23 mouse cellular contexts compared by ENCODE assay signal in genomic region chr6:87273141-87273540, GRCm38 (mm10).
DNase-seq lines count a peak whose midpoint lies in the region; ATAC-seq and TF ChIP-seq lines count a peak whose summit lies in the region.
"Had no signal": no experiment of that assay in that cellular context is flagged by ENCODE, and none has a peak within 500 bp of the region (broad histone marks: within the 10 kb centered on the region; RNA-seq: fewer than 3 reads in every experiment).

No protein-coding gene starts in this region.

- 0 out of 2 replicates have a peak overlapping the region, but pooled peaks have one; percentile 39 for H3K27ac ChIP-seq in lung, embryonic 15.5 days
- H3K27ac ChIP-seq in embryonic facial prominence, embryonic 15.5 days (replicated peaks): peak overlapping the region; percentile 63
- 0 out of 2 replicates have a peak overlapping the region, but pooled peaks have one; percentile 72 for H3K27ac ChIP-seq in limb, embryonic 12.5 days
- no peak overlapping the region for H3K27ac ChIP-seq in midbrain, embryonic 15.5 days
- H3K27ac ChIP-seq: forebrain, embryonic 12.5 days; forebrain, embryonic 15.5 days; hindbrain, embryonic 12.5 days; hindbrain, embryonic 15.5 days had no signal

- peaks cover 24% of the 10 kb centered on the region for H3K36me3 ChIP-seq in lung, embryonic 15.5 days
- peaks cover 44% of the 10 kb centered on the region for H3K36me3 ChIP-seq in embryonic facial prominence, embryonic 15.5 days
- peaks cover 46% of the 10 kb centered on the region for H3K36me3 ChIP-seq in limb, embryonic 12.5 days
- H3K36me3 ChIP-seq in midbrain, embryonic 15.5 days (replicated peaks): no peaks in the 10 kb centered on the region
- H3K36me3 ChIP-seq: hindbrain, embryonic 15.5 days had no signal

- H3K4me2 ChIP-seq in lung, embryonic 15.5 days: no peak overlapping the region
- no peak overlapping the region for H3K4me2 ChIP-seq in embryonic facial prominence, embryonic 15.5 days (replicated peaks)
- H3K4me2 ChIP-seq in limb, embryonic 12.5 days: no peak overlapping the region
- no peak overlapping the region for H3K4me2 ChIP-seq in midbrain, embryonic 15.5 days
- H3K4me2 ChIP-seq: forebrain, embryonic 12.5 days; forebrain, embryonic 15.5 days; heart, embryonic 13.5 days; hindbrain, embryonic 12.5 days; hindbrain, embryonic 15.5 days had no signal

- DNase-seq in lung, adult 2 months: no peak
- DNase-seq: adrenal gland, adult 2 months; adrenal gland, postnatal 14 days; cerebellum, adult 11 months; cerebellum, adult 2 months; cerebellum, adult 9-11 months; cerebellum, postnatal 25 days; gastrocnemius, postnatal 25 days; heart, adult 18-20 months; heart, postnatal 14 days had no signal

- no peak for TF ChIP-seq POLR2A in lung, adult 2 months (IDR thresholded peaks at IDR 0.05; ENCODE audit: borderline replicate concordance, extremely low read depth, low read depth, low read length)

- H3K4me1 ChIP-seq in lung, embryonic 15.5 days: peaks cover 61% of the 10 kb centered on the region
- peaks cover 14% of the 10 kb centered on the region for H3K4me1 ChIP-seq in lung, adult 2 months (ENCODE audit: control insufficient read depth, insufficient read depth, low read length)
- H3K4me1 ChIP-seq in embryonic facial prominence, embryonic 15.5 days: peaks cover 59% of the 10 kb centered on the region
- H3K4me1 ChIP-seq in limb, embryonic 12.5 days (replicated peaks): peaks cover 60% of the 10 kb centered on the region
- peaks cover 15% of the 10 kb centered on the region for H3K4me1 ChIP-seq in midbrain, embryonic 15.5 days

- TF ChIP-seq CTCF in lung, adult 2 months (IDR thresholded peaks at IDR 0.05; ENCODE audit: insufficient read depth, low read length): no peak

- no peak for ATAC-seq in lung, embryonic 15.5 days (ENCODE audit: borderline replicate concordance, extremely low read depth, low FRiP score, low TSS enrichment)
- ATAC-seq in embryonic facial prominence, embryonic 15.5 days (ENCODE audit: insufficient number of reproducible peaks, low FRiP score, low TSS enrichment, low read depth): no peak
- ATAC-seq in limb, embryonic 12.5 days (ENCODE audit: insufficient number of reproducible peaks, insufficient read depth, low FRiP score, low TSS enrichment, low read depth): no peak
- ATAC-seq in erythroblast, adult 5-6 weeks (replicated peaks; ENCODE audit: low FRiP score, poor library complexity, severe bottlenecking): no peak
- ATAC-seq in midbrain, embryonic 15.5 days (replicated peaks): no peak
- ATAC-seq: CD4-positive, CD25-positive, alpha-beta regulatory T cell, adult 4 months; forebrain, embryonic 15.5 days had no signal

- WGBS in lung, embryonic 15.5 days: 62% methylated on average over 4 of the region's 4 CpGs
- 60% methylated on average over 4 of the region's 4 CpGs for WGBS in lung, adult 2 months
- WGBS in embryonic facial prominence, embryonic 15.5 days: 63% methylated on average over 4 of the region's 4 CpGs
- 83% methylated on average over 4 of the region's 4 CpGs for WGBS in limb, embryonic 12.5 days
- 81% methylated on average over 4 of the region's 4 CpGs for WGBS in midbrain, embryonic 15.5 days

- no peak overlapping the region for H3K4me3 ChIP-seq in lung, embryonic 15.5 days
- no peak overlapping the region for H3K4me3 ChIP-seq in lung, adult 2 months (replicated peaks; ENCODE audit: extremely low read depth, low read depth, low read length)
- no peak overlapping the region for H3K4me3 ChIP-seq in embryonic facial prominence, embryonic 15.5 days (replicated peaks)
- no peak overlapping the region for H3K4me3 ChIP-seq in limb, embryonic 12.5 days (replicated peaks)
- H3K4me3 ChIP-seq in midbrain, embryonic 15.5 days: no peak overlapping the region
- H3K4me3 ChIP-seq: erythroblast, embryonic 14.5 days; forebrain, embryonic 12.5 days; forebrain, embryonic 15.5 days; heart, embryonic 10.5 days; heart, embryonic 13.5 days; hindbrain, embryonic 12.5 days; hindbrain, embryonic 15.5 days had no signal

- H3K9ac ChIP-seq in lung, embryonic 15.5 days: no peak overlapping the region
- H3K9ac ChIP-seq in embryonic facial prominence, embryonic 15.5 days: no peak overlapping the region
- no peak overlapping the region for H3K9ac ChIP-seq in limb, embryonic 12.5 days (replicated peaks)
- no peak overlapping the region for H3K9ac ChIP-seq in midbrain, embryonic 15.5 days
- H3K9ac ChIP-seq: forebrain, embryonic 12.5 days; forebrain, embryonic 15.5 days; heart, embryonic 13.5 days; hindbrain, embryonic 12.5 days; hindbrain, embryonic 15.5 days had no signal

- no peaks in the 10 kb centered on the region for H3K9me3 ChIP-seq in lung, embryonic 15.5 days
- peaks cover 5% of the 10 kb centered on the region; the same call in 1 of the 2 replicates for H3K9me3 ChIP-seq in embryonic facial prominence, embryonic 15.5 days (replicated peaks)
- peaks cover 8% of the 10 kb centered on the region for H3K9me3 ChIP-seq in limb, embryonic 12.5 days
- no peaks in the 10 kb centered on the region for H3K9me3 ChIP-seq in midbrain, embryonic 15.5 days
- H3K9me3 ChIP-seq: forebrain, embryonic 15.5 days; heart, embryonic 10.5 days; hindbrain, embryonic 15.5 days had no signal

- H3K27me3 ChIP-seq in lung, embryonic 15.5 days: no peaks in the 10 kb centered on the region
- H3K27me3 ChIP-seq in embryonic facial prominence, embryonic 15.5 days: no peaks in the 10 kb centered on the region
- no peaks in the 10 kb centered on the region for H3K27me3 ChIP-seq in limb, embryonic 12.5 days
- no peaks in the 10 kb centered on the region for H3K27me3 ChIP-seq in midbrain, embryonic 15.5 days (replicated peaks)
- H3K27me3 ChIP-seq: forebrain, embryonic 12.5 days; forebrain, embryonic 15.5 days; hindbrain, embryonic 12.5 days; hindbrain, embryonic 15.5 days had no signal
